Mouse (Mus musculus): Measurements from ENCODE around the gene Mrc2.

The Mrc2 gene

DNA sequence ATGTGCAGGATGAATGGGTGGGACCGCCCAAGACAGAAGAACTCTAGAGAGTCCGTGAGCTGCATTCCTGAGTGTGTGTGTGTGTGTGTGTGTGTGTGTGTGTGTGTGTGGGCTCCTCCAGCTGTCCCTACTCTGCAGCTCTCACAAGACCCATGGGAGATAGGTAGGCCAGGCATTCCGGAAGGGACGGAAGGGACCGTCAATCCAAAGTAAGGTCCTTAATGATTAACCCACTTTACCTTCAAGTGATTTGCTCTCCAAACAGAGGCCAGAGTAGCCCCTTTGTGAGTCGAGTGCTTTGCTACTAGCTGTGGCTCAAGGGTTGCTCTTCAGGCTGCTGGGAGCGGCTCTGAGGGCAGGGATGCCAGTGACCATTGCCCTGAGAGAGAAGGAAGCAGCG, 59.7 kb downstream of the Mrc2 start:
- DNase-seq, result peak; percentile 71

GRCm38 (mm10) chr11:105352954-105353890, 60.8 kb downstream of the Mrc2 start:
- DNase-seq, result peak; percentile 95

GRCm38 (mm10) chr11:105353891-105354280, 61.4 kb downstream of the Mrc2 start:
- no peak for DNase-seq

- DNase-seq, result no peak
These were observed 63.9 kb downstream of the Mrc2 start for GRCm38 (mm10) chr11:105356301-105356700.

- no peak for DNase-seq
These were observed 69.8 kb downstream of the Mrc2 start for GRCm38 (mm10) chr11:105362041-105362765.

GRCm38 (mm10) chr11:105362946-105363597, 70.6 kb downstream of the Mrc2 start:
- DNase-seq, result peak; percentile 88

GRCm38 (mm10) chr11:105363598-105364385, 71.3 kb downstream of the Mrc2 start:
- peak; percentile 59 for DNase-seq

DNA sequence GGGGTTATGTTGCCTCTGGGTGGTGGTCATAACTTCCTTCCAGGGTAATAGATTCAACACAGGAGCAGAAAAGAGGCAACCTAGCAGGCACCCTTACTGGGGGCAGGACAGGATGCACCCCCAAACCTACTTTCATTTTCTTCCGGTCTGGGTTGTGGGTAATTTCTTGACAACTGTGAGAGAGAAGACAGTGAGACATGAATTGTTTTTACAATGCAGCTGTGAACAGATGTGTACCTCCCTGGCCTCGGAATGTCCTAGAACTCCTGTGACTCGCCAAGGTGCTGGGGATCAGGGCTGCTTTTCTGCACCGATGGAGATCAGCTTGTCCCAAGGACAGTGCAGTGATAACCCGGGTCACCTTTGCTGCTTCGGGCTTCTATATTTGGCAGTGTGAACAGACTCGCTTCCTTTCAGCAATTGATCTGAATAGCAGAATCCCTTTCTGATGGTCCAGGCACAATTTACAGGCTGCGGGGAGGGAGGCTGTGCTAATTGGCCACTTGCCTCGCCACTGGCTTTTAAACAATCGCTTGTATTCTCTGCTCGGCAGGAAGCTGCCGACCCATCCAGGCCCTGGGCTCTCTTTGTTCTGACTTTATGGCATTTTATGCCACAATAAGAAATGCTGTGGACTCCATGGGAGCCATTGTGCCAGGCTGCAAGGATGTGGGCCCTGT, 72.1 kb downstream of the Mrc2 start:
- DNase-seq, result peak; percentile 51

- no peak for DNase-seq
These were observed 73.2 kb downstream of the Mrc2 start for GRCm38 (mm10) chr11:105365611-105366010.

GRCm38 (mm10) chr11:105366051-105366450, 73.6 kb downstream of the Mrc2 start:
- no peak for DNase-seq

DNA sequence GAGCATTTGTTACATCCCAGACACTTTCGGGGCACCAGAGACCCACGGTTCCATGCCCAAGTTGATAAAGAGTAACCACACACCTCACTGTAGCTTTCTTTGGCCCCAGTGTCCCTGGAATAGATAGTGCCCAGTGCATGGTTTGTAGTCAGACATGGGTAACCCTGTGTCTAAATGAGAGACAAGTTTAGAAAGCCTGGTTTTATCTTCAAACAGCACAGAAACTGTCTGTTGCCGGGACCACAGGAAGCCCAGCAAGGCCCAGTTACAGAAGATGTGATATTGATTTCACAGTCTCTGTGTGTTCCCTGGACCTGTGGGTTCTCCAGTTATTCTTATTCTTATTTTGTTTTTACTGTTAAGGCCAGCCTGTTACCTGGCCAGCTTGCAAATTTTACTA, 74.7 kb downstream of the Mrc2 start:
- DNase-seq, result no peak

- DNase-seq, result no peak
These were observed 76.4 kb downstream of the Mrc2 start for GRCm38 (mm10) chr11:105368833-105369232.

DNA sequence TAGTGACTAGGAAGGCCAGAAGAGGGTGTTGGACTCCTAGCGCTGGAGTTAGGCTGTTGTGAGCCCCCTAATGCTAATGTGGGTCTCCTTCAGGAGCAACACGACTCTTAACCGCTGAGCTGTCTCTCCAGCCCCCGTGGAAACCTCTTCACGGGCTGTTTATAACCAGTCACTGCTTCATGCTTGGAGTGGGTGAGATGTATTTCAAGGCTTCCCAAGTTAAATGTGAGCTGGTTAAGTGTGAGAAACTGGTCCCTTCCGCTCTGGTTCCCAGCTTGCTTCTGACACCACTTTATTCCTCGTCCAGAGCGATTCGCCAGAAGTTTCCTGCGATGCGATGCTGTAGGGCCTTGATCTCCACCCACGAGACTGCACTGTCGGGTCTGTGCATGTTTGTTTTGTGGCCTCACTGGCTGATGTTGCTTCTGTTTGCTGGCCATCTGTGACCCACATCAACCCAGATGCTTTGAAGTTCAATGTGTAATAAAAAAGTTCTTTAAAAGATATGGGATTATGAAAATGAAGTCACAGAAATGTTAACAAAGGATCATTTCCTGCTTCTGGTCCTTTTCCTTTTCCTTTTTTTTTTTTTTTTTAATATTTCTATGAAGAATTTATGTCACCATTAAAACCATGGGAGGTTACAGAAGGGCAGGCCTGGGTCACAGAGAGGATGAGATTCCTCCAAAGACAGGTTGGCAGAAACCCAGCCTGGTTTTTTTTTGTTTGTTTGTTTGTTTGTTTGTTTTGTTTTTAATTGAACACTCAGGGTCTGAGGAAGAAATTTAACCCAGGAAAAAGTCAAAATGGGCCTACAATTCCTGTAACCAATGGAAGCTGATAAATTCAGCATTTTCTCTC, 77.3 kb downstream of the Mrc2 start:
- no peak for DNase-seq

- DNase-seq, result no peak
These were observed 79.4 kb downstream of the Mrc2 start for GRCm38 (mm10) chr11:105371818-105372217.

GRCm38 (mm10) chr11:105373881-105374280, 81.4 kb downstream of the Mrc2 start:
- DNase-seq, result no peak

GRCm38 (mm10) chr11:105374526-105375175, 82.2 kb downstream of the Mrc2 start:
- DNase-seq, result no peak

DNA sequence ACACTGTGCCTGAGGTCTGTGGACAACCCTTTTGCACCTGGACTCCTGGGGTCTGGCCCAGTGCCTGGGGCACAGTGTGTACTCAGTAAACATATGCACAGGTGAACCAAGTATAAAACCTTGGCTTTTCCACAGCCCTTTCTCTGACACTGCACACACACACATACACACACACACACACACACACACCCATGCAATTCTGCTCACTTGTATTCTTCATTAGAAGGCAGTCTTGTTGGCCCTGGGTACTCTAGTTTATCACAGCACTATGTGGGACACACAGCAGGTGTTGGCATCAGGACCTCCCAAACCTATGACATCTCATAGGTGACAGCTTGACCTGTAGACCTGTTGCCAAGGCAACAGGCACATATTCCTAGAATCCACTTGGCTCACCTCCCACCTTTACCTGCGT, 83.4 kb downstream of the Mrc2 start:
- DNase-seq, result no peak

GRCm38 (mm10) chr11:105385266-105385665, 92.8 kb downstream of the Mrc2 start:
- DNase-seq, result no peak

- no peak for DNase-seq
These were observed 96.2 kb downstream of the Mrc2 start for GRCm38 (mm10) chr11:105388636-105389035.

- no peak for DNase-seq
These were observed 97.8 kb downstream of the Mrc2 start for GRCm38 (mm10) chr11:105390290-105390689.
